Mouse (Mus musculus) kidney, embryonic 15.5 days (tissue): ENCODE data around the gene Pbx1. TPM values are rescaled to one million over a fixed set of nuclear protein-coding genes. Genes with fewer than 3 reads are reported as not detected.

Experiments used
- ATAC-seq: fragments of 200-750 bp; cut with Nextera tagmentation; replicated peaks from 2 replicates; pipeline ENCODE4 v1.8.0; 2017; ENCODE audit warnings: moderate TSS enrichment; ENCODE audit not compliant: low FRiP score
- H3K27ac ChIP-seq: fragments of 300-500 bp; sonication (generic); 2 replicates; pipeline ENCODE4 v1.5.1; 2015; ENCODE audit warnings: mild to moderate bottlenecking, inconsistent platforms
- H3K27me3 ChIP-seq: fragments of 300-500 bp; sonication (generic); 2 replicates; pipeline ENCODE4 v1.6.1; 2015; ENCODE audit warnings: inconsistent platforms
- H3K36me3 ChIP-seq: fragments of 300-500 bp; sonication (generic); 2 replicates; pipeline ENCODE4 v1.6.1; 2015; ENCODE audit warnings: inconsistent platforms
- H3K4me1 ChIP-seq: fragments of 300-500 bp; sonication (generic); 2 replicates; pipeline ENCODE4 v1.6.1; 2015; ENCODE audit warnings: inconsistent platforms
- H3K4me2 ChIP-seq: fragments of 300-500 bp; sonication (generic); 2 replicates; pipeline ENCODE4 v1.6.1; 2015; ENCODE audit warnings: moderate library complexity, mild to moderate bottlenecking, inconsistent platforms
- H3K4me3 ChIP-seq: fragments of 300-500 bp; sonication (generic); replicated peaks from 2 replicates; pipeline ENCODE4 v1.5.1; 2015; ENCODE audit warnings: mild to moderate bottlenecking, inconsistent platforms
- H3K9ac ChIP-seq: fragments of 300-500 bp; sonication (generic); 2 replicates; pipeline ENCODE4 v1.6.1; 2015; ENCODE audit warnings: mild to moderate bottlenecking, inconsistent platforms
- H3K9me3 ChIP-seq: fragments of 300-500 bp; sonication (generic); replicated peaks from 2 replicates; pipeline ENCODE4 v1.6.1; 2016; ENCODE audit warnings: inconsistent platforms
- WGBS: fragments of 180-500 bp; shearing (Covaris S2); methylation state at CpG from one replicate; pipeline ENCODE4 v1.1.7; 2015; ENCODE audit warnings: mixed read lengths; 5-methylcytosine and 5-hydroxymethylcytosine counted together
- polyA plus RNA-seq: library from polyadenylated mRNA; unstranded; fragments of >200 nt; fragmentation: Nextera tagmentation; extraction: Ambion mirVana; gene quantifications from 2 replicates; pipeline ENCODE4 v1.2.1, GENCODE M21; 2015

Gene Pbx1
- polyA plus RNA-seq, 1 experiment from 2014 or later: 81.9 TPM

DNA sequence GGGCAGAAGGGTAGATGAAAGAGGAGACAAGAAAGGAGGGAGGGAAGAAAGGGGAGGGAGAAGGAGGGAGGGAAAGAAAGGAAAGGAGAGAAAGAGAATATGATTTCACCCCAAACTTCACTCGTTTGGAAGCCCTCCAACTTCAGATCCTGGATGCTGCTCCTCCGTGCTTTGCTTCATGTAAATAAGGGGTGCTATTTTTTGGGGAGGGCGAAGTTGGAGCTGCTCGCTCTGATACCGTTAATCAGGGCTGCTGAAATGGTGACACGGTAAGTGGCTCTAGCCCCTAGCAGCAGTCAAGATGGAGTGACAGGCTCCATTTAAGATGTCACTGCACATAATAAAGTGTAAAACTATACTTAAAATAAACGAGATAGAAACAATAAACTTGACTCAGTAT lies 190.8 kb downstream of the Pbx1 start:
- peak overlapping the region; percentile 37 for H3K4me2 ChIP-seq
- H3K9me3 ChIP-seq: no peaks in the 10 kb centered on the region
- H3K4me3 ChIP-seq: no peak overlapping the region
- H3K36me3 ChIP-seq: peaks cover 5% of the 10 kb centered on the region; the same call in 1 of the 2 replicates
- H3K4me1 ChIP-seq: peaks cover 77% of the 10 kb centered on the region
- peak overlapping the region; percentile 74; the same call in 1 of the 2 replicates for H3K27ac ChIP-seq
- H3K9ac ChIP-seq: no peak overlapping the region
- ATAC-seq: no peak; the same call in 1 of the 2 replicates
- 13% methylated on average over 7 of the region's 7 CpGs for WGBS
- no peaks in the 10 kb centered on the region for H3K27me3 ChIP-seq

DNA sequence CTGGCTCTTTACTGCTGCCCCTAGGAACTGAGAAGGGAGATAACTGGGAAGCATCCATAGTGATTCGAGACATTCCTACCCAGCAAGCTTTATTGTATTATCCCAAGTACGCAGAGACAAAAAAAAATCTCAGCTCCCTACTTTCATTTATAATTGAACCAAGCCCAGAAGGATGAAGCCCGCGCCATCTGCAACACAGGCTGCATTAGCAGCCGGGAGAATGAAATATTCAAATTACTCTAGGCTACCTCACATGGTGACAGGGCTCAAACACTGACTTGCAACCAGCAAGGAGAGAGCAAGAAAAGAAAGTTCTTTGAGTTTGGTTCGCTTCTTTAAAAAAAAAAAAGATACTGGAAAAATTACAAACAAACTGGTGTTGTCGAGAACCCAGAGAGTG lies 191.2 kb downstream of the Pbx1 start:
- H3K27me3 ChIP-seq: no peaks in the 10 kb centered on the region
- no peak for ATAC-seq
- H3K4me3 ChIP-seq: no peak overlapping the region
- no peak overlapping the region for H3K9ac ChIP-seq
- peaks cover 78% of the 10 kb centered on the region for H3K4me1 ChIP-seq
- H3K9me3 ChIP-seq: no peaks in the 10 kb centered on the region
- H3K36me3 ChIP-seq: peaks cover 5% of the 10 kb centered on the region; the same call in 1 of the 2 replicates
- 43% methylated on average over 7 of the region's 7 CpGs for WGBS
- H3K4me2 ChIP-seq: no peak overlapping the region
- peak overlapping the region; percentile 74; the same call in 1 of the 2 replicates for H3K27ac ChIP-seq

DNA sequence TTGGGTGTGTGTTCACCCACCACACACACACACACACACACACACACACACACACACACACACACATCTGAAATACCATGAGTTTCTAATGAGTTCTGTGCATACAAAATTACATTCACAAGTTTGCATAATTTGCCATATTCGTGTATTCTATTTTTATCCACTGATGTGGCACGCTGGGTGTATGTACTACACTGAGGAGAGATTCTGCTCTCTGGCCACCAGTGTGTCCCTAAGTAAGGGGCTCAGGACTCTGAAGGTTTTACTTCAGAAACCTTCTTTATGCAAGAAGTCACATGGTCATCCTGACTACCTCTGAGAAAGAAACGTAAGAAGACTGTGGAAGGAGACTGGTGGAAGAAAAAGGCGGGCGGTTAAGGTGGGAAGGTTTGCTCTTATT lies 191.7 kb downstream of the Pbx1 start:
- Histone ChIP-seq H3K27me3 (no peaks in the 10 kb centered on the region), H3K36me3 (peaks cover 5% of the 10 kb centered on the region; the same call in 1 of the 2 replicates), H3K4me1 (peaks cover 77% of the 10 kb centered on the region), H3K27ac (no peak overlapping the region; the same call in 1 of the 2 replicates), H3K4me3 (no peak overlapping the region), H3K9me3 (no peaks in the 10 kb centered on the region), H3K9ac (no peak overlapping the region), H3K4me2 (no peak overlapping the region)
- WGBS: 73% methylated on average over 5 of the region's 5 CpGs
- ATAC-seq: no peak

DNA sequence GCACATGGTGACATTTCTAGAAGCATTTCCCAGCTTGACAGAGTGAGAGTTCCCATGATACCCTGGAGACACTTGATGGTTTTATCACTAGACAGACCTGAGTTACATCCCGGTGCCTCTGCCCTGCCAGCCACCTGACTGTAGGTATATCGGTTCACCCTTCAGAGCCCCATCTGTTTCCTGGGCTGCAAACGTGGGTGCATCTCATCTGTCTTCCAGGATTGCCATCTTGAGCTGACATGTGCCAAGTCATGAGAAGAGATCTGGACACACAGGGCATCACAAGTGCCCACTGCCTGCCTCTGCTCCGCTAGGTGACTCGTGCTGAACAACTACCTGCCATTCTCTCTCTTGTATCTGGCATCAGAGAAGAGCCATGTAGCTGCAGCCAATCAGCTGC lies 196.0 kb downstream of the Pbx1 start:
- no peak for ATAC-seq
- no peaks in the 10 kb centered on the region for H3K9me3 ChIP-seq
- H3K4me3 ChIP-seq: no peak overlapping the region
- H3K4me2 ChIP-seq: no peak overlapping the region
- no peak overlapping the region for H3K27ac ChIP-seq
- WGBS: 81% methylated on average over 5 of the region's 5 CpGs
- no peaks in the 10 kb centered on the region for H3K27me3 ChIP-seq
- peaks cover 5% of the 10 kb centered on the region; the same call in 1 of the 2 replicates for H3K36me3 ChIP-seq
- H3K9ac ChIP-seq: no peak overlapping the region
- peaks cover 63% of the 10 kb centered on the region for H3K4me1 ChIP-seq

DNA sequence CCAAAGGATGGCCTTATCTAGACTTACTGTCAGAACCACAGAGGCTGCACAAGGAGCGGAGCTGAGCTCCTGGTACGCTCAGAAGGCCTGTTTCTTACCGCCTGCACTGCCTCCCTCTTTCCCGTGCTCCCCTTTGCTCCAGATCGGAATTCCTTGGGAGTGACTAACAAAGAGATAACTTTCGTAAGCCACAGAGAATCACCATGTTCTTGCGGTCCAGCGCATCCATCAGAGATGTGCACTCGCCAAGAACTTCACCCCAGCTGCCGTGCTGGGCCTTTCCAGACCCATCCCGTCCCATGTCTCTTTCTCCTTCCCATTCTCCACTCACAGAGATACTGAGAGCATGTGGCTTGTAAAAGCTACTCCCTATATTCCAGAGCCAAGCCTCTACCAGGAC lies 197.7 kb downstream of the Pbx1 start:
- Histone ChIP-seq H3K4me1 (peaks cover 66% of the 10 kb centered on the region), H3K27ac (no peak overlapping the region), H3K36me3 (peaks cover 5% of the 10 kb centered on the region; the same call in 1 of the 2 replicates), H3K27me3 (no peaks in the 10 kb centered on the region), H3K4me3 (no peak overlapping the region), H3K9me3 (no peaks in the 10 kb centered on the region), H3K9ac (no peak overlapping the region), H3K4me2 (no peak overlapping the region)
- 69% methylated on average over 11 of the region's 11 CpGs for WGBS
- ATAC-seq: no peak

DNA sequence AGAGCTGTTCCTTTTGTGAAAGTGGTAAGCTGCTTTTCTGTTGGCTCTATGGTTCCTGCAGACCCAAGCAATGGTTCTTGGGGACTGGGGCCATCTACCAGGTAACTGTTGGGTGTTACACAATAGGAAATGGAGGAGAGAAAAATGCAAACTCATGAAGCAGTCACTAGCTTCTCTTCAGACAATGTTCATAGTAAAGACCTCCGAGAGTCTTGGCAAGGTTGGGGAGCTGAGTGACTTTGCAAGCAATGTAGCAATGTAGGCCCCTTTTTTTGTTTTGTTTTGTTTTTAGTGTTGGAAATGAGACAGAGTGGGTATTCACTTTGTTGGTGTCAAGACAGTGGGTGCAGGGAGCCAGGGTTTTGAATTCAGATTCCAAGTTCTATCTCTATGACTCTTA lies 198.9 kb downstream of the Pbx1 start:
- no peak overlapping the region for H3K4me3 ChIP-seq
- no peaks in the 10 kb centered on the region for H3K9me3 ChIP-seq
- no peak for ATAC-seq
- H3K4me1 ChIP-seq: peaks cover 74% of the 10 kb centered on the region
- peaks cover 5% of the 10 kb centered on the region; the same call in 1 of the 2 replicates for H3K36me3 ChIP-seq
- WGBS: 87% methylated on average over 1 of the region's 1 CpGs
- no peak overlapping the region for H3K27ac ChIP-seq
- H3K4me2 ChIP-seq: no peak overlapping the region
- H3K9ac ChIP-seq: no peak overlapping the region
- H3K27me3 ChIP-seq: no peaks in the 10 kb centered on the region

DNA sequence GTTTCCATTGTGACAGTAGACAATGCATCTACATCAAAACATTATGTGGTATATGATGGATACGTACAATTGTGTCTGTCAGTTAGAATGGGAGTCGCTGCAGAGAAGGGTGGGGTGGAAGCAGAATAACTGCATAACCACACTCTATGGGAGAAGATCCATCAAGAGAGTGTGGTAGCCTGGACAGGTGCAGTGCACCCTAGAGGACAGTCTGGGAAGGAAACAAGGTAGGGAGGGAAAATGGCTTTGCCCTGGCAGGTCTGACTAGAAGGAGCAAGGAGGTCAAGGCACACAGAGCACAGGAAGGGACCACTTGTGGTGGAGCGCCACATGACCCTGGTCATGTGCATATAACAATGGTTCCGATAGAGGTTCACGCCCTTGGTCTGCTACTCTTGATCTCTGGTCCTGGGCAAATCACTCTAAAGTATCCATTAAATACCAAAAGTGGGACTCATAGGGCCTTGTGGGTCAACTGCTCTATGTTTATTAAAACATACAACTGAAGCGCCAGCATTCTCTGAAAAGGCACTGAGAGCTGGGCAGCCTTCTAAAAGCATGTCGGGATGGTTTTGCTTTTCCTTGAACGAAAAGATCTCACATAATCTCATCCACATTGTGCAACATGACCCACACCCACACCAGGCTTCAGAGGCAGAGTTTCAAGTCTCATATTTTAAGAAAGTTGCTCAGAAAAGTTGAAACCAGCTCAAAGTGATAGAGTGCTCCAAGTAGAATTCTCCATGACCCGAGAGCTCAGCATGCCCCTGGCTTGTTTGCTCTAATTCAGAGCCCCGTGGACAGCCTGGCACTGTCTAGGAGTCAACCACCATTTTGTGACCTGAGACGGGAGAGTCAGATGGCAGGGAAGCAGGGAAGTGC lies 200.3 kb downstream of the Pbx1 start:
- no peak overlapping the region for H3K4me2 ChIP-seq
- peaks cover 3% of the 10 kb centered on the region; the same call in 1 of the 2 replicates for H3K36me3 ChIP-seq
- no peak overlapping the region for H3K4me3 ChIP-seq
- no peak overlapping the region for H3K9ac ChIP-seq
- H3K27ac ChIP-seq: peak overlapping the region; percentile 74; the same call in 1 of the 2 replicates
- no peak for ATAC-seq
- no peaks in the 10 kb centered on the region for H3K27me3 ChIP-seq
- peaks cover 70% of the 10 kb centered on the region for H3K4me1 ChIP-seq
- H3K9me3 ChIP-seq: no peaks in the 10 kb centered on the region
- WGBS: 82% methylated on average over 11 of the region's 11 CpGs

DNA sequence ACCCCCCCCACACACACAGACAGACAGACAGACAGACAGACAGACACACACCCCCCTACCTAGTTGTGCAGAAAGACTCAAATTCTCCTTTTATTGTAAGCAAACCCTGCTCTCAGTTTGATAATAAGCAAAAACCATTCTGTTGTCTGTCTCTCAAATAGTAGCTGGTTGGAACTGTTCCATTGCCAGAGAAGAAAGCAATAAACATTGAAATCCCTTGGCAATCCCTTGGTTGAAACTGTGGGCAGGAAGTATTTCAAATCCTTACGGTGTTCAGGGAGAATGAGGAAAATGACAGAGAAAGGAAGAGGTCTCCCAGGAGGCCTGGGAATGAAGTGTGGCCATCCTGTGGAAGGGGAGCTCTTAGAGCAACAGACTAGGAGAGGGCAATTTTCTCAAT lies 201.2 kb downstream of the Pbx1 start:
- H3K9me3 ChIP-seq: no peaks in the 10 kb centered on the region
- H3K27ac ChIP-seq: peak overlapping the region; percentile 74
- H3K36me3 ChIP-seq: no peaks in the 10 kb centered on the region
- H3K4me1 ChIP-seq: peaks cover 75% of the 10 kb centered on the region
- no peak overlapping the region for H3K4me3 ChIP-seq
- H3K9ac ChIP-seq: no peak overlapping the region
- no peaks in the 10 kb centered on the region for H3K27me3 ChIP-seq
- 14% methylated on average over 1 of the region's 1 CpGs for WGBS
- no peak overlapping the region for H3K4me2 ChIP-seq
- no peak for ATAC-seq

DNA sequence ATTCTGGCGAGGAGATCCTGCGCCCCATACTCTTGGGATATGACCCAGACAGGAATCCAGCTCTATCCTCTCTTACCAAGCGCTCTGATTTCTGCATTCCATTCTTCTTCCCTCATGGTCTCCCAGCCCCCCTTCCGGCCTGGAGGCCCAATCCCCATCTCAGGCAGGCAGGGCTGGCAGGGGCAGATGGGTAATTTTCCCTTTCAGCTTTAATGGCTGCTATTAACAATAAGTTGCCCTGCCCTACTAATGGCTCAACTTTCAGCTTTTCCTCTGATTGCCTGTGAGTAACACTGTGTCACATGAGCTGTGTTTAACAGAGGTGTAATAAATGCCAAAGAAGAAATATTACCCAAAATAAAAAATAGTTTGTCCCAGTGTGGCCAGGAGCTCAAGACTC lies 201.9 kb downstream of the Pbx1 start:
- Histone ChIP-seq H3K9me3 (no peaks in the 10 kb centered on the region), H3K27me3 (no peaks in the 10 kb centered on the region), H3K4me1 (peaks cover 77% of the 10 kb centered on the region), H3K4me2 (no peak overlapping the region), H3K9ac (no peak overlapping the region), H3K4me3 (no peak overlapping the region), H3K36me3 (no peaks in the 10 kb centered on the region), H3K27ac (peak overlapping the region; percentile 74)
- WGBS: 22% methylated on average over 4 of the region's 4 CpGs
- ATAC-seq: peak; percentile 48

DNA sequence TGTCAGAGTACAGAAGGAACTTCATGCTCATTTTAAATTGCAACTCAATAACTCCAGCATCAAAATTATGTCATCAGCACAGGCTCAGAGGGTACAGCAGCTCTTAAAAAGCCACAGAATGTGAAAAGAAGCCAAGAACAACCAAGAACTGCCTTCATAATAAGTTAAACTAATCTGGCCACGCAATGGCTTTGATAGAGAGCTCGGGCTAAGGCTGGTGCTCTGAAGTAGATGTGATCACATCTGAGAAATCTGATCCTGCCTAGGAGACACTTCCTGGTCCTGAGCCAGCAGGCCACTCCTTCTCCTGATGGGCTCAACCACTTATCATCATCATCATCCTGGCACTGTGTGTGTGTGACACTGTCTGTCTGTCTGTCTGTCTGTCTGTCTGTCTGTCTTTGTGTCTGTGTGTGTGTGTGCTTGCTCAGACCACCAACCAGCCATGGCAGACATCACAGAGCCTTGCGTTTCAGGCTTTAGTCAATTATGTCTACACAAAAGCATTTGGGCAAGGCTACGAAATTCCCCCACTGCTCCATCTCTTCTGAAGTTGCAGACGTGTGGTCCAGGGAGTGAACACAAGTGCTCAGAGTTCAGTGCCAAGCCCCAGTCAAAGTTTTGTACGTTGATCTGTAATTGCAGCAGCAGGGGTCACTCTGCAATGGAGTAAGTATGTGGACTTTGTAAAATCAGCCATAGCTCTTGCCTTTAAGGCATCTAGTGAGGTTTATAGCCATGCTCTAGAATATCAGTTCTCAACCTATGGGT lies 203.1 kb downstream of the Pbx1 start:
- Histone ChIP-seq H3K9me3 (no peaks in the 10 kb centered on the region), H3K36me3 (no peaks in the 10 kb centered on the region), H3K4me2 (no peak overlapping the region), H3K4me1 (peaks cover 82% of the 10 kb centered on the region), H3K27me3 (no peaks in the 10 kb centered on the region), H3K27ac (peak overlapping the region; percentile 48; the same call in 1 of the 2 replicates), H3K4me3 (no peak overlapping the region), H3K9ac (no peak overlapping the region)
- WGBS: 43% methylated on average over 6 of the region's 6 CpGs
- no peak for ATAC-seq

DNA sequence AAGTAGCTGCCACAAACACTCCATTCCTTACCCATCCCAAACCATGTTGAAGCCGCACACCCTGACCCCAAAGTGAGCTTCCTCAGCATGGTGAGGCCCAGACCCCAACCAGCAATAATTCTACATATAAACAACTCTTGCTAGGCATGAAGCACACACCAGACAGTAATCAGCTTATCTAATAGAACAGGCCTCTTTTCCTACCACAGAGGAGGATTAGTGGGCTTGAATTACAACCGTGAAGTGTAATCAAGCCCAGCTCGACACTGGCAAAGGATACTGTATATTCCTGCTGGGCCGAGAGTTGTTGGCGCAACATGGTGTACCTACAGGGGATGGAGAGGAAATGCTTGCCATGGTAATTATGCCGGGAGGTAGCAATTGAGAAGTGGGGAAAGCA lies 205.9 kb downstream of the Pbx1 start:
- 52% methylated on average over 6 of the region's 6 CpGs for WGBS
- Histone ChIP-seq H3K9me3 (no peaks in the 10 kb centered on the region), H3K4me1 (peaks cover 92% of the 10 kb centered on the region), H3K4me3 (no peak overlapping the region), H3K27me3 (no peaks in the 10 kb centered on the region), H3K4me2 (no peak overlapping the region), H3K9ac (no peak overlapping the region), H3K36me3 (no peaks in the 10 kb centered on the region), H3K27ac (peak overlapping the region; percentile 64)
- ATAC-seq: no peak

DNA sequence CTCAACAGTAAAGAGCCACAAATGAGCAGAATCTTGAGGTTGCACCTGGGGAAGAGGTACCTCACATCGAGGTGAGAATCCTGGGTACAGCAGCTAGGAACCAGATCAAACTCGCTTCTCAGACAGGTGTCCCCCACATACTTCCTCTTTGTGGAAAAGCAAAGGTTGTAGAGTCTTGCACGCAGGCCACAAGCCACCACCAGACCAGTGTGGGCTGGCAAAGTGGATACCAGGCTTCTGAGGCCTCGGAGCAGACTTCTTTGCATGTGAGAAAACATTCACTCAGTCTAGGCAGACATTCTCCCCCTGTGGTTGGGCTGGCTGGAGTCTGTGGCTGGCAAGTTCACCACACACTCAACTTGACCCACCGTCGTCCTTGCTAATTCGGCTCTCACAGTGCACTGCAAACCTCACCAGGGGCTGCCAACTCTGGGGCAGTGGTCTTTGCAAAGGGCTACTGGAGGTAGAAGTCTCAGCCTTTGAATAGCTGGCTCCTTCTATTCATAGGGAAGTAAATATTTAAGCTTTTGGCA lies 206.4 kb downstream of the Pbx1 start:
- H3K36me3 ChIP-seq: no peaks in the 10 kb centered on the region
- no peaks in the 10 kb centered on the region for H3K9me3 ChIP-seq
- H3K4me2 ChIP-seq: no peak overlapping the region
- peaks cover 92% of the 10 kb centered on the region for H3K4me1 ChIP-seq
- 87% methylated on average over 7 of the region's 7 CpGs for WGBS
- H3K4me3 ChIP-seq: no peak overlapping the region
- peak overlapping the region; percentile 64; the same call in 1 of the 2 replicates for H3K27ac ChIP-seq
- ATAC-seq: no peak
- H3K9ac ChIP-seq: no peak overlapping the region
- no peaks in the 10 kb centered on the region for H3K27me3 ChIP-seq
